Mouse (Mus musculus) small intestine, adult 2 months (tissue): ENCODE results near the gene Amotl1. TPM values are rescaled to one million over a fixed set of nuclear protein-coding genes. Genes with fewer than 3 reads are reported as not detected.
"Not testable (repeated sequence)": the region's sequence is repeated elsewhere in the genome, so short reads cannot be mapped to it uniquely, and the experiment has no call there.

ENCODE experiments used
- H3K27ac ChIP-seq: fragments of 200-500 bp; 2 replicates; pipeline ENCODE4 v1.5.1; 2012; ENCODE audit warnings: low read depth, low read length, control low read depth, inconsistent platforms; ENCODE audit not compliant: insufficient read depth
- H3K27me3 ChIP-seq: fragments of 200-500 bp; 2 replicates; pipeline ENCODE4 v1.6.1; 2012; ENCODE audit warnings: mild to moderate bottlenecking, moderate library complexity, low read length, inconsistent platforms; ENCODE audit not compliant: control insufficient read depth, insufficient read depth
- H3K36me3 ChIP-seq: fragments of 200-500 bp; 2 replicates; pipeline ENCODE4 v1.6.1; 2012; ENCODE audit warnings: mild to moderate bottlenecking, low read length, control low read depth, inconsistent platforms; ENCODE audit not compliant: control insufficient read depth, insufficient read depth
- H3K4me1 ChIP-seq: fragments of 200-500 bp; 2 replicates; pipeline ENCODE4 v1.6.1; 2012; ENCODE audit warnings: low read length, inconsistent platforms, mixed read lengths; ENCODE audit not compliant: control insufficient read depth, insufficient read depth, insufficient read length
- H3K4me3 ChIP-seq: fragments of 200-500 bp; 2 replicates; pipeline ENCODE4 v1.5.1; 2012; ENCODE audit warnings: low read depth, mild to moderate bottlenecking, control low read depth, inconsistent platforms, low read length, moderate library complexity
- CTCF ChIP-seq: fragments of 200-500 bp; IDR thresholded peaks from 2 replicates; pipeline ENCODE4 v1.5.1; 2012; ENCODE audit warnings: low read depth, mild to moderate bottlenecking, control low read depth, inconsistent platforms, low read length, moderate library complexity, mixed read lengths; ENCODE audit not compliant: insufficient replicate concordance, insufficient read length; ENCODE audit errors: extremely low read depth
- POLR2A ChIP-seq: fragments of 200-500 bp; IDR thresholded peaks from 2 replicates; pipeline ENCODE4 v1.6.1; 2012; ENCODE audit warnings: low read depth, mild to moderate bottlenecking, control low read depth, inconsistent platforms, low read length, moderate library complexity
- WGBS: fragments of 180-500 bp; shearing (Covaris S2); methylation state at CpG from one replicate; pipeline ENCODE4 v1.1.7; 2018; 5-methylcytosine and 5-hydroxymethylcytosine counted together
- polyA plus RNA-seq: library from polyadenylated mRNA; depleted of rRNA; stranded (reverse); fragments of >200 nt; gene quantifications from 2 replicates; pipeline ENCODE4 v1.2.3, GENCODE M21; 2012

Gene Amotl1
- polyA plus RNA-seq, 1 experiment = 9.4 TPM

DNA sequence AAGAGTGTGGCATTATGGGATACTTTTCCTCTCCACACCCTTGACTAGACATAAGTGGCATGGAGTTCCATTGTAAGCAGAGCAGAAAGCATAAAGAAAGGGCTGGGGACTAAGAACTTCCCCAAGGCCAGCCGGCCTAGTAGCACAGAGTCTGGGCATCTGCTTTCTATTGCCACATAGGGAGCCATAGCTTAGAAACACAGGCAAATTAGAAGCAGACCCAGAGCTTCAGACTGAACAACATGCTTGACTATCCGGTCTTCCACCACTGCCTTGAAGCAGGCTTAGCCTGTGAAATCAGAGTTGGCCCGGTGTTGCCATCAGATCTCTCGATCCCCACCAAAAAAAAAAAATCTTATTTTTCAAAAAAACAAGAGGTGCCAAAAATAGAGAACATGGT lies 28.3 kb upstream of the Amotl1 start:
- Histone ChIP-seq H3K4me3 (no peak overlapping the region), H3K4me1 (peaks cover 3% of the 10 kb centered on the region; the same call in 1 of the 2 replicates), H3K27me3 (no peaks in the 10 kb centered on the region), H3K36me3 (no peaks in the 10 kb centered on the region), H3K27ac (no peak overlapping the region)
- WGBS = 92% methylated on average over 4 of the region's 4 CpGs
- no peak for TF ChIP-seq CTCF

DNA sequence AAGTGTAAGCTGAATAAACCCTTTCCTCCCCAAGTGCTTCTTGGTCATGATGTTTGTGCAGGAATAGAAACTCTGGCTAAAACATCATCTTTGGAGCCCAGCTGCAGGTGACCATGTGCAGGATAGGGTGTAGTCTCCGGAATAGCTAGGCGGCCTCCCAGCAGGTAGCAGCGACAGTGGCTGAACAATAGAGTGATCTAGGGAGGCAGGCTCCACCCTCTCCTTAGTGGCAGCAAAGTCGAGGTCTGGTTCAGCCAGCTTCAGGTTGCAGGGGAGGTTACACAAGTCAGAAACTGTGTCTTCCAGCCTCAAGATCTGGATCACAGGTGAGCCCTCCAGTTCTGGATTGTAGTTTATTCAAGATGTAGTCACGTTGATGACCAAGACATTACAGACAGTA lies 27.1 kb upstream of the Amotl1 start:
- H3K27me3 ChIP-seq, H3K36me3 ChIP-seq, H3K27ac ChIP-seq, H3K4me3 ChIP-seq, H3K4me1 ChIP-seq: not testable (repeated sequence)
- 51% methylated on average over 5 of the region's 5 CpGs for WGBS

DNA sequence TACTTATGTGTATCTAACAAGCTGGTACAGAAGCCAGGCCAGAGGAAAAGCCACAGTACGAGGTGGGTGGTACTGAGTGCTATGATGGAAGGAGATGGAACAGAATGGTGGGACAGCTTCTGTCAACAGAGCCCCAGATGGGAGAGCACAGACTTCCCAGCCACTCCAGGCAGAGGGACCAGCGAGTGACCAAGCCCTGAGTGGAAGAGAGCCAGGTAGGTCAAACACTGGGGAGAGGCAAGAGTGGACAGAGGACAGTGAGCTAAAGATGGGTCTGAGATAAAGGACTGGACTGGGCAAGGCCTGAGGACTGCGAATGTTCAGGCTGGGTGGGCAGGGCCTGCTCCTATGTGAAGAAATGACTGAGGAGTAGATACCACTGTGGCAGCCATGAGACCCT lies 23.5 kb upstream of the Amotl1 start:
- 76% methylated on average over 3 of the region's 3 CpGs for WGBS
- H3K36me3 ChIP-seq = no peaks in the 10 kb centered on the region

DNA sequence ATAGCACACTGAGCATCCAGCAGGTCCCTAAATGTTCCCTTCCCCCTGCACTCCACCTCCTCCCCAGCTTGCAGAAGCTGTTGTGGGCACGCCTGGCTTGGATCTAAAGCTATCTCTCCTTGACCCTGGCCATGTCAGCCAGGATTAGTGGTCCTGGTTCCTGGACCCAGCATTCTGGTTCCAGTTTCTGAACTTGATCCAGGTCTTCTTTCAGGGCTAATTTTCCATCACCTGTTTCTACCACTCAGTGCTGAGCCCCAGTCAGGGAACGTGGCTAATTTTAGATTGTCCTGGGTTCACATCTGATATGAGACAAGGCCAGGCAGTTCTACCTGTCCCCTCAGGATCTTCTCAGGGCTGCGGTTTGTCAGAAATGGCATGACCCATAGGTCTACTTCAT lies 21.2 kb upstream of the Amotl1 start:
- no peak overlapping the region for H3K4me3 ChIP-seq
- WGBS = 78% methylated on average over 3 of the region's 3 CpGs
- no peaks in the 10 kb centered on the region for H3K36me3 ChIP-seq
- no peaks in the 10 kb centered on the region for H3K27me3 ChIP-seq
- H3K4me1 ChIP-seq = no peaks in the 10 kb centered on the region
- H3K27ac ChIP-seq = no peak overlapping the region
- TF ChIP-seq CTCF = no peak
- no peak for TF ChIP-seq POLR2A

More for the DNA sequence above, 23.5 kb upstream of the Amotl1 start:
- Histone ChIP-seq H3K27ac (no peak overlapping the region), H3K4me3 (no peak overlapping the region), H3K27me3 (no peaks in the 10 kb centered on the region), H3K4me1 (no peaks in the 10 kb centered on the region)
- no peak for TF ChIP-seq POLR2A
- no peak for TF ChIP-seq CTCF

DNA sequence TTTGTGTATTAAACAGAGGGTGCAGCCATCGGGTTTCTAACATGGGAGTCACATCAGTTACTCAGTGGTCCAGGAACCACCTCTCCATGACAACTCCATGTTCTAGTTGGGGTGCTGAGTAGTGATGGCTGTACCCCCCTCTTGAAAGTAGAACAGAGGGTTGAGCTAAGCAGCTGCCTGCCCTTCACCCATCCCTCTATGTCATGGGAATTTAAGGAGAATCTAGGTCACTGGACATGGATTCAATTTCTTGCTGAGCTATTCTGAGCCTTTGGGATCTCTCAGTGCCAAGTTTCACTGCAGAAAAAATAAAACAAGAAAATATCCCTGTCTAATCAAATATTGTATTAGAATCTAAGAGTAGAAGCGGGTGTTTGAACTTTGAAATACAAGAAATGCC lies 18.7 kb upstream of the Amotl1 start:
- Histone ChIP-seq H3K27ac (no peak overlapping the region), H3K27me3 (no peaks in the 10 kb centered on the region), H3K4me1 (no peaks in the 10 kb centered on the region), H3K36me3 (no peaks in the 10 kb centered on the region), H3K4me3 (no peak overlapping the region)
- 81% methylated on average over 2 of the region's 2 CpGs for WGBS
- TF ChIP-seq CTCF = no peak
- no peak for TF ChIP-seq POLR2A

DNA sequence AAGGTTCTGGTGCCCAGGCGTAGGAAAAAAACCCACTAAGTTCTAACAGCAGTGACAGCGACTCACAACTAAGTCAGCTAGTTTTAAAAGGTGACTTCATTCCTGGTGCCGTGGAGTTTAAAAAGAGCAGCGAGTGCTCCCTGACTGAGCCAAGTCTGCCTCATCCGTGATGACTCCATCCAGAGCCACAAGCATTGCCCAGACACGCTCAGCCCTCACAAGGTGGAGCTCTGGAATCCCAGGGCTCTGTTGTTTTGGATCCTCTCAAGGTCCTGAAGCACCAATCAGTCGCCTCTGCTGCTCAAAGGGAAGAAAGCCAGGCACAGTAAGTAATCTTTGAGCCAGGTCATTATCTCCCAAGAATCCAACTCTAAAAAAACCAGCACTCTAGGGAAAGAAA lies 18.0 kb upstream of the Amotl1 start:
- TF ChIP-seq POLR2A (no peak), CTCF (no peak)
- H3K36me3 ChIP-seq = no peaks in the 10 kb centered on the region
- 72% methylated on average over 7 of the region's 7 CpGs for WGBS
- H3K4me1 ChIP-seq = no peaks in the 10 kb centered on the region
- H3K27ac ChIP-seq = no peak overlapping the region
- H3K4me3 ChIP-seq = no peak overlapping the region
- H3K27me3 ChIP-seq = no peaks in the 10 kb centered on the region

DNA sequence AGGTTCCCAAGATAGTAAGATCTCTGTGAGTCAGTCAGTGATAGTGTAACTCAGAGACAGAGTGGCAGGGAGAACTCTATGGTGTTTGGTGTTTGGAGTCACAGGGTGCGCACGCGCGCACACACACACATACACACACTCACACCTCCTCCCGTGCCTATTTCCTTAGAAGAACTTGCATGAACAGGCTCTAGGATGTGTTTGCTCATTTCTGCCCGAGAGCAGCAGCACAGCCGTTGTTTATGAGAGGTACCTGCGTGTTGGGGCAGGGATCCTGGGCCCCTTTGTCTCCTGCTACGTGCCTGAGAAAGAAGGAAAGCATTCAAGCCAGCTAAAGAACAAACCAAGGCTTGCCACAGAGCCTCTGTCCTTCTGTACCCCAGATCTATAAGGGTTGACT lies 17.3 kb upstream of the Amotl1 start:
- H3K27me3 ChIP-seq = no peaks in the 10 kb centered on the region
- no peaks in the 10 kb centered on the region for H3K36me3 ChIP-seq
- H3K27ac ChIP-seq = no peak overlapping the region
- H3K4me3 ChIP-seq = no peak overlapping the region
- H3K4me1 ChIP-seq = no peaks in the 10 kb centered on the region
- 74% methylated on average over 9 of the region's 9 CpGs for WGBS
- TF ChIP-seq CTCF = no peak
- TF ChIP-seq POLR2A = no peak

DNA sequence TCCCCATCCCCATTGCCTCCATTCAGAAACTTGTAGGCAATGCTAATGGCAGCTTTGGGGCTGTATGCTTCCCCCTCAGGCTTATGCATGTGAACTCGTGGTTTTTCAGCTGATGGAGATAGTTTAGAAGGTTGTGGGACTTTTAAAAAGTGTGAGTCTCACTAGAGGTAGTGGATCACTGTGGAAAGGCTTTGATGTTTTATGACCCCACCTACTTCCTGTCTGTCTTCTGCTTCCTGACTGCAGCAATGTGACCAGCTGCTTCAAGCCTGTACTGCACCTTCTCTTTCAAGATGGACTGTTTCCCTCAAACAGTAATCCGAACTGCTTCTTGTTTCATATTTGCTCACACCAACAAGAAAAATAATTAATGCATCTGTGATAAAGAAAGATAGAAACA lies 13.1 kb upstream of the Amotl1 start:
- 24% methylated on average over 2 of the region's 2 CpGs for WGBS
- H3K27ac ChIP-seq = no peak overlapping the region
- H3K4me3 ChIP-seq = no peak overlapping the region

More for the DNA sequence above, 13.1 kb upstream of the Amotl1 start:
- Histone ChIP-seq H3K4me1 (no peaks in the 10 kb centered on the region), H3K36me3 (no peaks in the 10 kb centered on the region), H3K27me3 (no peaks in the 10 kb centered on the region)
- TF ChIP-seq CTCF (no peak), POLR2A (no peak)
